Mouse (Mus musculus) embryonic facial prominence, embryonic 14.5 days (tissue): ENCODE results near the gene Cavin4. TPM values are rescaled to one million over a fixed set of nuclear protein-coding genes. Genes with fewer than 3 reads are reported as not detected.

Experiments used
- ATAC-seq: fragments of 200-750 bp; cut with Nextera tagmentation; 2 replicates; pipeline ENCODE4 v1.8.0; 2017; ENCODE audit warnings: low read depth, moderate number of reproducible peaks, moderate TSS enrichment
- DNase-seq: peaks from one replicate; pipeline ENCODE4 v3.0.0-alpha.2; 2015; ENCODE audit warnings: low spot score
- H3K27ac ChIP-seq: fragments of 300-500 bp; sonication (generic); replicated peaks from 2 replicates; pipeline ENCODE4 v1.5.1; 2014; ENCODE audit warnings: low read depth, mild to moderate bottlenecking, low read length, moderate library complexity
- H3K27me3 ChIP-seq: fragments of 300-500 bp; sonication (generic); replicated peaks from 2 replicates; pipeline ENCODE4 v1.6.1; 2014; ENCODE audit warnings: low read length; ENCODE audit not compliant: control insufficient read depth, insufficient read depth
- H3K36me3 ChIP-seq: fragments of 300-500 bp; sonication (generic); 2 replicates; pipeline ENCODE4 v1.6.1; 2014; ENCODE audit warnings: low read length, mixed read lengths; ENCODE audit not compliant: control insufficient read depth, insufficient read depth
- H3K4me1 ChIP-seq: fragments of 300-500 bp; sonication (generic); 2 replicates; pipeline ENCODE4 v1.6.1; 2014; ENCODE audit warnings: antibody characterized with exemption, low read length; ENCODE audit not compliant: control insufficient read depth, insufficient read depth
- H3K4me2 ChIP-seq: fragments of 300-500 bp; sonication (generic); 2 replicates; pipeline ENCODE4 v1.6.1; 2014; ENCODE audit warnings: low read depth, mild to moderate bottlenecking, low read length, moderate library complexity, mixed read lengths
- H3K4me3 ChIP-seq: fragments of 300-500 bp; sonication (generic); 2 replicates; pipeline ENCODE4 v1.5.1; 2014; ENCODE audit warnings: low read depth, mild to moderate bottlenecking, low read length
- H3K9ac ChIP-seq: fragments of 300-500 bp; sonication (generic); 2 replicates; pipeline ENCODE4 v1.6.1; 2014; ENCODE audit warnings: low read depth, mild to moderate bottlenecking, low read length, moderate library complexity, mixed read lengths
- H3K9me3 ChIP-seq: fragments of 300-500 bp; sonication (generic); 2 replicates; pipeline ENCODE4 v1.6.1; 2016; ENCODE audit warnings: low read length; ENCODE audit not compliant: control insufficient read depth
- WGBS: fragments of 180-500 bp; shearing (Covaris S2); extraction: QIAGEN DNeasy Blood & Tissue Kit; methylation state at CpG from one replicate; pipeline ENCODE4 v1.1.7; 2014; 5-methylcytosine and 5-hydroxymethylcytosine counted together
- polyA plus RNA-seq: library from polyadenylated mRNA; unstranded; fragments of >200 nt; fragmentation: Nextera tagmentation; extraction: Ambion mirVana; gene quantifications from 2 replicates; pipeline ENCODE4 v1.2.1, GENCODE M21; 2014

Gene Cavin4
- polyA plus RNA-seq, 1 experiment from 2014 or later = 32.4 TPM

DNA sequence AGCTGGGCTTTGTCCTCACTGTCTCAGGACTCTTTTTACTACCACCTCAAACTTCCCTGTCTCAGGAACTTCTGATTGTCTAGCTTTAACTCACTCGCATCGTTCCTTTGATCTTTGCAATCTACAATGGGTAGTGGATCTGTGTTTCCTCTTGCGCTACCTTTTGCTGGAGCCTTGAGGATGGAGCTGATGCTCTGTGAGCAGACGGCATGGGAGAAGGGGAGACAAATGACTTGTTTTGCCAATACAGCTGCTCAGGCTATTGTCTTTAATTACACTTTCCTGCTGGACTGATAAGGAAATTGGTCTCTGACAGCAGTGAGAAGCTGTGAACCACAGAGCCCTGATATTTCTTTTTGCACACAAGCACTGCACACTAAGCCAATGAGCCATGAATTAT is 53.5 kb downstream of the Cavin4 start:
- Histone ChIP-seq H3K9ac (no peak overlapping the region), H3K27ac (no peak overlapping the region), H3K4me3 (no peak overlapping the region), H3K9me3 (no peaks in the 10 kb centered on the region), H3K27me3 (no peaks in the 10 kb centered on the region), H3K4me1 (no peaks in the 10 kb centered on the region), H3K4me2 (no peak overlapping the region), H3K36me3 (no peaks in the 10 kb centered on the region)
- DNase-seq (no peak), ATAC-seq (no peak)
- WGBS = 71% methylated on average over 4 of the region's 4 CpGs

Other genes starting within 250 kb of the Cavin4 start
- 54.0 and 62.9 TPM in 2 replicates for gene Tex10, start 190.1 kb upstream of the Cavin4 start, polyA plus RNA-seq
- 22.3 and 28.4 TPM in 2 replicates for gene Msantd3, start 123.6 kb upstream of the Cavin4 start, polyA plus RNA-seq
- gene Tmeff1, start 78.3 kb upstream of the Cavin4 start, polyA plus RNA-seq = 61.4 and 70.2 TPM in 2 replicates